Comparison of ENCODE assay signal across 13 mouse cellular contexts in the genomic region with DNA sequence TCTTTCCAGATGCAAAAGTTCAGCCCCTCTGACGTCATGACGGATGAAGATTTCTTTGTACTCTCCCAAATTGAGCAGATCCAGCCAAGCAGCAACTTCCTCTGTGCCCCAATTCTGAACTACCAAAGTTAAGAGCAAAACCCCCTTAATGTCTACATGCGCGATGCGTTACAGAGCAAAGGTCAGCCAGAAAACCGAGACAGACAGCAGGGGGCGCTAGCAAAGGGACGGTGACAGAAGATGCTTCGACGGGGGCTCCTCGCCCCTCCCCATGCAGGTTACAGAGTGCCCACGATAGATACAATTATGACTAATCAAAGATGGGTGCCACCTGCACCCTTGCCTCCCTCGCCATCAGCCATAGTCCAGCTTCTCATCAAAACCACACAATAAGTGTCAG. TPM values are rescaled to one million over a fixed set of nuclear protein-coding genes. Genes with fewer than 3 reads are reported as not detected.
DNase-seq lines count a peak whose midpoint lies in the region; ATAC-seq and TF ChIP-seq lines count a peak whose summit lies in the region.
"Had no signal": no experiment of that assay in that cellular context is flagged by ENCODE, and none has a peak within 500 bp of the region (broad histone marks: within the 10 kb centered on the region; RNA-seq: fewer than 3 reads in every experiment).

No protein-coding gene starts in this region.

- H3K79me2 ChIP-seq in MEL (ENCODE audit: control insufficient read depth, insufficient read depth, low read length, poor library complexity), result no peaks in the 10 kb centered on the region

- no peak overlapping the region for H3K4me3 ChIP-seq in kidney, postnatal 0 days (replicated peaks; ENCODE audit: low read depth, low read length)
- no peak overlapping the region for H3K4me3 ChIP-seq in midbrain, postnatal 0 days (ENCODE audit: low read depth, low read length)
- H3K4me3 ChIP-seq in midbrain, embryonic 11.5 days (ENCODE audit: low read depth, low read length), result no peak overlapping the region
- H3K4me3 ChIP-seq in MEL (ENCODE audit: control insufficient read depth in 1 of 2, insufficient read depth in 1 of 2, low read depth in 2 of 2, low read length in 2 of 2), result no peak overlapping the region
- no peak overlapping the region for H3K4me3 ChIP-seq in forebrain, embryonic 15.5 days
- H3K4me3 ChIP-seq: liver, embryonic 13.5 days; midbrain, embryonic 12.5 days; neural tube, embryonic 12.5 days had no signal

- H3K9ac ChIP-seq in kidney, postnatal 0 days (ENCODE audit: low read depth, low read length), result no peak overlapping the region
- H3K9ac ChIP-seq in midbrain, postnatal 0 days (replicated peaks; ENCODE audit: low read length, poor library complexity, severe bottlenecking), result no peak overlapping the region
- no peak overlapping the region for H3K9ac ChIP-seq in midbrain, embryonic 11.5 days (ENCODE audit: low read length)
- no peak overlapping the region for H3K9ac ChIP-seq in MEL (ENCODE audit: control insufficient read depth, low read depth, low read length, poor library complexity, severe bottlenecking)
- H3K9ac ChIP-seq in forebrain, embryonic 15.5 days (replicated peaks), result no peak overlapping the region
- H3K9ac ChIP-seq: liver, embryonic 13.5 days; midbrain, embryonic 12.5 days; neural tube, embryonic 12.5 days had no signal

- TF ChIP-seq CTCF in kidney, postnatal 0 days (IDR thresholded peaks at IDR 0.05; ENCODE audit: low read depth), result peak; percentile 22; the same call in 1 of the 2 replicates
- TF ChIP-seq CTCF in midbrain, postnatal 0 days (IDR thresholded peaks at IDR 0.05), result peak; percentile 37
- TF ChIP-seq CTCF in MEL (IDR thresholded peaks at IDR 0.05 in 2 of 3, conservative IDR thresholded peaks at IDR 0.05 in 1 of 3; ENCODE audit: control insufficient read depth in 1 of 3, insufficient read depth in 1 of 3, low read depth in 2 of 3, low read length in 3 of 3, poor library complexity in 1 of 3, severe bottlenecking in 1 of 3), result peak in 2 of 3 experiments; percentile 15 to 48; a peak in 3 of 6 replicates

- no peak for ATAC-seq in kidney, postnatal 0 days (replicated peaks; ENCODE audit: low FRiP score, low read depth)
- no peak for ATAC-seq in midbrain, postnatal 0 days (ENCODE audit: low FRiP score)
- ATAC-seq in midbrain, embryonic 11.5 days (ENCODE audit: low FRiP score), result no peak
- no peak for ATAC-seq in forebrain, embryonic 15.5 days (replicated peaks)

- no peaks in the 10 kb centered on the region for H3K9me3 ChIP-seq in kidney, postnatal 0 days (replicated peaks; ENCODE audit: low read length)
- no peaks in the 10 kb centered on the region for H3K9me3 ChIP-seq in midbrain, postnatal 0 days (ENCODE audit: low read length)
- no peaks in the 10 kb centered on the region; the same call in 1 of the 2 replicates for H3K9me3 ChIP-seq in midbrain, embryonic 11.5 days (ENCODE audit: control insufficient read depth, low read length)
- no peaks in the 10 kb centered on the region for H3K9me3 ChIP-seq in MEL (replicated peaks; ENCODE audit: insufficient read depth, low read length)
- H3K9me3 ChIP-seq in forebrain, embryonic 15.5 days, result no peaks in the 10 kb centered on the region
- H3K9me3 ChIP-seq: liver, embryonic 13.5 days; midbrain, embryonic 12.5 days; neural tube, embryonic 12.5 days had no signal

- no peak overlapping the region for H3K4me2 ChIP-seq in kidney, postnatal 0 days (ENCODE audit: low read length)
- H3K4me2 ChIP-seq in midbrain, postnatal 0 days (ENCODE audit: low read depth, low read length, poor library complexity, severe bottlenecking), result no peak overlapping the region
- no peak overlapping the region for H3K4me2 ChIP-seq in midbrain, embryonic 11.5 days
- H3K4me2 ChIP-seq in forebrain, embryonic 15.5 days (replicated peaks), result no peak overlapping the region
- H3K4me2 ChIP-seq: liver, embryonic 13.5 days; midbrain, embryonic 12.5 days; neural tube, embryonic 12.5 days had no signal

- TF ChIP-seq RAD21 in MEL (IDR thresholded peaks at IDR 0.05; ENCODE audit: low read depth, low read length), result no peak

- 81% methylated on average over 13 of the region's 13 CpGs for WGBS in kidney, postnatal 0 days
- 79% methylated on average over 13 of the region's 13 CpGs for WGBS in midbrain, postnatal 0 days
- 72% methylated on average over 13 of the region's 13 CpGs for WGBS in midbrain, embryonic 11.5 days
- 83% methylated on average over 13 of the region's 13 CpGs for WGBS in forebrain, embryonic 15.5 days

- H3K4me1 ChIP-seq in kidney, postnatal 0 days (replicated peaks; ENCODE audit: insufficient read depth, low read length), result no peaks in the 10 kb centered on the region
- no peaks in the 10 kb centered on the region for H3K4me1 ChIP-seq in midbrain, postnatal 0 days (ENCODE audit: insufficient read depth, low read length)
- no peaks in the 10 kb centered on the region for H3K4me1 ChIP-seq in midbrain, embryonic 11.5 days (ENCODE audit: control insufficient read depth, insufficient read depth, low read length)
- no peaks in the 10 kb centered on the region for H3K4me1 ChIP-seq in MEL (ENCODE audit: control insufficient read depth in 1 of 2, insufficient read depth in 2 of 2, low read length in 2 of 2)
- H3K4me1 ChIP-seq in forebrain, embryonic 15.5 days, result no peaks in the 10 kb centered on the region
- H3K4me1 ChIP-seq: liver, embryonic 13.5 days; midbrain, embryonic 12.5 days; neural tube, embryonic 12.5 days had no signal

- no peak for TF ChIP-seq EP300 in MEL (IDR thresholded peaks at IDR 0.05; ENCODE audit: low read depth in 1 of 2, low read length in 2 of 2)

- TF ChIP-seq POLR2A in MEL (IDR thresholded peaks at IDR 0.05; ENCODE audit: control insufficient read depth in 1 of 2, insufficient read depth in 1 of 2, low read depth in 1 of 2, low read length in 2 of 2, poor library complexity in 1 of 2), result no peak

- no peak overlapping the region for H3K27ac ChIP-seq in kidney, postnatal 0 days
- no peak overlapping the region for H3K27ac ChIP-seq in midbrain, postnatal 0 days (ENCODE audit: low read depth, low read length)
- no peak overlapping the region for H3K27ac ChIP-seq in midbrain, embryonic 11.5 days (ENCODE audit: low read depth, low read length)
- H3K27ac ChIP-seq in MEL (ENCODE audit: control insufficient read depth, low read depth, low read length), result no peak overlapping the region
- H3K27ac ChIP-seq in forebrain, embryonic 15.5 days (replicated peaks), result no peak overlapping the region
- H3K27ac ChIP-seq: liver, embryonic 13.5 days; midbrain, embryonic 12.5 days; neural tube, embryonic 12.5 days had no signal

- H3K36me3 ChIP-seq in kidney, postnatal 0 days (ENCODE audit: insufficient read depth, low read length), result peaks cover 19% of the 10 kb centered on the region; the same call in 1 of the 2 replicates
- peaks cover 13% of the 10 kb centered on the region; the same call in 1 of the 2 replicates for H3K36me3 ChIP-seq in midbrain, postnatal 0 days (ENCODE audit: insufficient read depth, low read length)
- no peaks in the 10 kb centered on the region for H3K36me3 ChIP-seq in midbrain, embryonic 11.5 days (ENCODE audit: control insufficient read depth, insufficient read depth, low read length)
- no peaks in the 10 kb centered on the region for H3K36me3 ChIP-seq in MEL (ENCODE audit: control insufficient read depth in 1 of 2, insufficient read depth in 2 of 2, low read length in 2 of 2)
- H3K36me3 ChIP-seq in forebrain, embryonic 15.5 days, result peaks cover 12% of the 10 kb centered on the region
- H3K36me3 ChIP-seq: liver, embryonic 13.5 days had no signal

- no peaks in the 10 kb centered on the region for H3K27me3 ChIP-seq in kidney, postnatal 0 days (ENCODE audit: insufficient read depth, low read length)
- no peaks in the 10 kb centered on the region for H3K27me3 ChIP-seq in midbrain, postnatal 0 days (ENCODE audit: insufficient read depth, low read length)
- H3K27me3 ChIP-seq in midbrain, embryonic 11.5 days (ENCODE audit: control insufficient read depth, insufficient read depth, low read length), result no peaks in the 10 kb centered on the region
- H3K27me3 ChIP-seq in MEL (ENCODE audit: control insufficient read depth in 1 of 2, insufficient read depth in 2 of 2, low read length in 2 of 2), result no peaks in the 10 kb centered on the region
- no peaks in the 10 kb centered on the region for H3K27me3 ChIP-seq in forebrain, embryonic 15.5 days
- H3K27me3 ChIP-seq: liver, embryonic 13.5 days; midbrain, embryonic 12.5 days; neural tube, embryonic 12.5 days had no signal

- DNase-seq in kidney, postnatal 0 days (ENCODE audit: low spot score), result no peak
- DNase-seq in kidney, adult 9 months, result no peak
- DNase-seq in midbrain, postnatal 0 days (ENCODE audit: low spot score), result no peak
- DNase-seq in midbrain, embryonic 11.5 days (ENCODE audit: low spot score, missing footprints), result no peak
- DNase-seq in MEL (ENCODE audit: low read depth, low spot score), result no peak
- peak; percentile 34 for DNase-seq in induced T-regulatory cell, adult 2 months (ENCODE audit: low read depth)
- no peak for DNase-seq in adrenal gland, adult 8-10 months
- DNase-seq: cerebellum, postnatal 36 days; heart, adult 11 months; liver, embryonic 13.5 days had no signal

TF ChIP-seq in MEL, 35 proteins besides CTCF, POLR2A, EP300 and RAD21:
- TF ChIP-seq TBP (IDR thresholded peaks at IDR 0.05; ENCODE audit: low read depth, low read length) (no peak), BHLHE40 (IDR thresholded peaks at IDR 0.05; ENCODE audit: borderline replicate concordance, low read depth, low read length) (no peak), NELFE (IDR thresholded peaks at IDR 0.05; ENCODE audit: low read depth, low read length) (no peak), ZKSCAN1 (IDR thresholded peaks at IDR 0.05; ENCODE audit: low read depth, low read length) (no peak), MAFK (IDR thresholded peaks at IDR 0.05; ENCODE audit: borderline replicate concordance, low read depth, low read length) (no peak), UBTF (IDR thresholded peaks at IDR 0.05; ENCODE audit: borderline replicate concordance, insufficient read depth, low read depth, low read length) (no peak)

RNA-seq across cellular contexts. Expression of a gene that starts 39.3 kb away (rescaled TPM):
- 12.2 and 13.0 TPM in 2 replicates for polyA plus RNA-seq in kidney, postnatal 0 days (2015; fragmentation: Nextera tagmentation; extraction: Ambion mirVana)
- 83.0 and 115 TPM in 2 replicates for total RNA-seq in midbrain, postnatal 0 days (2014; rRNA removed)
- 27.4 and 33.5 TPM in 2 replicates for polyA plus RNA-seq in midbrain, postnatal 0 days (2015; fragmentation: Nextera tagmentation; extraction: Ambion mirVana)
- polyA plus RNA-seq in midbrain, embryonic 11.5 days (2014; fragmentation: Nextera tagmentation; extraction: Ambion mirVana), result 17.6 and 22.4 TPM in 2 replicates
- 17.1 and 17.6 TPM in 2 replicates for total RNA-seq in MEL (2012; rRNA removed)
- polyA plus RNA-seq in MEL (2012; ENCODE audit: insufficient read depth in 1 of 2, insufficient read length in 2 of 2, low read depth in 1 of 2, low replicate concordance in 2 of 2, missing spikeins in 1 of 2), result 10 to 100 TPM; 13.0 to 25.4 TPM
- 38.5 and 39.2 TPM in 2 replicates for polyA plus RNA-seq in forebrain, embryonic 15.5 days (2015; fragmentation: Nextera tagmentation; extraction: Ambion mirVana)
- 10 to 100 TPM; 53.8 to 63.1 (median 59.4) TPM for total RNA-seq in adrenal gland, adult 8-10 months (2022)
